Mouse (Mus musculus) retina, postnatal 1 day (tissue): ENCODE results near the gene Rangrf.
"Not testable (repeated sequence)": the region's sequence is repeated elsewhere in the genome, so short reads cannot be mapped to it uniquely, and the experiment has no call there.

Source experiments
- DNase-seq: peaks from one replicate; pipeline ENCODE4 v3.0.0-alpha.2; 2012

Gene Rangrf

DNA sequence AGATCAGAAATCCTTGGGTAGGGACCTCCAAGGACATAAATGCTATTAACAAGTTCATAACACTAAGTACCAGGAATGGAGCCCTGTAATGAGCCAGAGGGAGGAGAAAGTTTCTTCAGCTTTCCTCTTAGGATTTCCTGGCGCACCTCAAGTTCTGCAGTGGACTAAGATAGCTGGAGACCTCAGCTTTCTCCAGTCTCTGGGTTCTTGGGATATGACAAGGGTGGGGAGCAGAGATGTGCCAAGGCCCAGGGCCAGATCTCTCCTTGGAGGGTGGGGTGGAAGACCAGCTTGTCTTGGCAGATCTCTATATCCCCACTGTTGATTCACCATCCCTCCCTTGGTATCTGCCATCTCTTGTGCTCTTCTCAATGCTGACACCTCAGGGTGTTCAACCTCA lies 616 bp upstream of the Rangrf start:
- DNase-seq = no peak

DNA sequence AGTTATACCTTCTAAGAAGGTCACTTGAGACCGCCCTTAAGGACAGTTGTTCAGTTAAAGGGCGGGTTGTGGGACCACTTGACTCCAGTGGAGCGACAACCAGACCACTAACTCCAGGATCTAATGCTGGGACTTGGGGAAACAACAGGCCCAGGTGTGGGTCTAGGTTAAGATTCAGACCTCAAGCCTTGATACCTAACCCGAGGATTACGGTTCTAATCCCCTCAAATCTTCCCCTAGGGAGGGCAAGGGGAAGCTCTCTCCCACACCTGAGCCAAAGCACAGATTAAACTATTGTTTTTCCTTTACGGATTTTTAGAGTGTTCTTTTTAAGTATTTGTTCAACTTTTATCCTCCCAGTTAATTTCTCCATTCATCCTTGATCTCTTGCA lies 930 bp downstream of the Rangrf start:
- DNase-seq = no peak

DNA sequence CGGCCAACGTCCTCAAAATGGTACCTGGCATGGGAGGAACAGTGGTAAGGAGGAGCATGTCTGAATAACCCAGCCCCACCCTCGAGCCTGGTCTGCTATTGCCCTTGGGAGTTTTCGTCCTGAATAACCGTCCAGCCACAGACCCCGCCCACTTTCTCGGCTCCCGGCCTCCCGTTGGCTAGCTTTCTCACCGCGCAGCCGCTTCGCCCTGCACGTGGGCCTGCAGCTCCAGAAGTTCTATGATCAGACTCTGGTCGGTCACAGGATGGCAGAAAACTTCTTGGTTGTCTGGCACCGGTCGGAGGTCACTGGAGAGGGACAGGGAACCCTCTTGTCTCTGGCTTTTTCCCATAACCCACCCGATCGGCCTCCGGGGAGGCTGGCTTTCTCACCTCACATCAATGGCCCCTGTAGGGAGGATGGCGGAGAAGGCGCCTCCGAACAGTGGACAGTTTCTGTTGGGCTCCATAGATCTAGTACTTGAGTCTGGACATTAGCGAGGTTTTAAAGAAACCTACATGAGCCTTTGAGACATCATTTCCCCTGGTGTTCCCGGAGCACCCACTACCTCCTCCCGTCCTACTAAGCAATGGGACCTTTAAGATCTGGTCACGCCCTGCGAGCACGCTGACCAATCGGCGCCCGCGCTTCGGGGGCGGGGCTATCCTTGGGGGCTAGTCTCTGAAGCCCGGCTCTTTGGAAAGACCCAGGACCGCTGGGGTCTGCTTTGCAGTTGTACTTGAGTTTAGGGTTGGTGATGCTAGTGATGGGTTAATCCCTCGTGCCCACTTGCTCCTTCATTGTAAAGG lies 1.5 kb downstream of the Rangrf start:
- DNase-seq = peak; percentile 90

DNA sequence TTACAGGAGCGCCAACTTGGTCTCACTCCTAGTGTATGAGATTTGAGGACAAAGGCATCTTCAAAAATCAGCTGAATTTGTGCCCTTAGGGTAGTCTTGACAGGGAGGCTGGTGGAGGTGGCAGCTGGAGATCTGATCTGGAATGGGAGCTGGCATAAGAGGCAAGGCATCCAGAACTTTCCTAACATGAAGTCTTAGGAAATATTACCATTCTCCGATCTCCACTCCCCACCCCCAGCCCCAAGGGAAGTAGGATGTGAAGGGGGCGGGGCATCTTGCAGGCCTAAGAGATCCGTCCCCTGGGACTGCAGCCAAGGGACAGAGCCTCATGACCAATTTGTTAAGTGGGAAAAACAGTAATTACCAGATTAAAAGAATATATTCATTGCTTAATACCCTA lies 4.8 kb downstream of the Rangrf start:
- DNase-seq = no peak

DNA sequence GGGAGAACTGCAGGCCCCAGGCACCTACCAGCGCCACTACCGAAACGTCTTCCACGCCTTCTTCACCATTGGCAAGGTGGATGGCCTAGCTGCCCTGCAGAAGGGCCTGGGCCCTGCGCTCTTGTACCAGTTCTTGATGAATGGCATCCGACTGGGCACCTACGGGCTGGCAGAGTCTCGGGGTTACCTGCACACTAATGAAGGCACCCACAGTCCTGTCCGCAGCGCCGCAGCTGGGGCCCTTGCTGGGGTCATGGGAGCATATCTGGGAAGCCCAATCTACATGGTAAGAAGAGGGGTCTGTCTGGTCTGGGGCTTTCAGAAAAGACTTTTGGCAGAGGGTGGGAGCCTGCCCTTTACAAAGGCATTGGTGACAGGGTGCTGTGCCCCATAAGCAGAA lies 6.2 kb downstream of the Rangrf start:
- no peak for DNase-seq

DNA sequence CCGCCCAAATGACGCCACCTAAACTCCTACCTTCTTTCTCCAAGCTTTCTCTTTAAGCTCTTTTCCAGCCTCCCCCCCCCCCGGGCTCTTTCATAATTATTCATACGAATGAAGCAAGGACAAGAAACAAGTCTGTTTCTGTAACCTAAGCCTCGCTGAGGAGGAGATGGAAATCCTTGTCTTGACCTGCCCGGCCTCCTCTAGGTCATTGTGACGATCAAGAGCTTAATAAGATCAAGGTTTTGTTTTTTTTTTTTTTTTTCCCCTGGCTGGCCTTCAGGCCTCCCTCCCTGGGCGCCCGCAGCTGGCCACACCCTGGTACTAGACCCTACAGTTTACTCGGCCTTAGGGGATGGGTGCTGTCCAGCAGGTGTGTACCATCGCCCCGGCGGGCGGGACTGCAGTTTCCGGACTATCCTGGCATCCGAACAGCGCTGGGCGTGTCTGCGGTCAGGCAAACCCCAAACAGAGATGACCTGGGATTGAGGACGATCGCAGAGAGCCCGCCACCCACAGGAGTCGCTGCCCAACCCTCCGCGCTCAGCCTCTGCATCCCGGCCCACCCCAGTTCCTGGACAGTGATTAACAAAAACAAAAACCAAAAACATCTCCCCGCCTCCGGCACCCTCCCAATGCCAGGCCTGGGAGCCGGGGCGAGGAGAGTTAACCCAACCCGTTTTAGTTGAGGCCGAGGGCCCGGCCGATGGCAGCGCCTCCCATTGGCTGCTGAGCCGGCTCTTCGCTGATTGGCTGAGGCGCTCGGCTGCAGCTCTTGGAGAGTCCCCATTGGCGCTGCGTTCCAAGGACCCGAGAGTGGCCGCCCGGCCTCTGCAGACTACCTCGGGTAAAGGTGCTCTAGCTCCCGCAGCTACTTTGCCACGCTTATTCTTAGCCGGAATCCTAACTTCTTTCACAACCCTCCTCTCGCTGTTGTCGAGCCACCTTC lies 7.4 kb downstream of the Rangrf start, which contains the start of gene Slc25a35:
TSS of gene Slc25a35 (plus strand) at position 795 of the 946 bp plus-strand sequence.
- peak; percentile 93 for DNase-seq

DNA sequence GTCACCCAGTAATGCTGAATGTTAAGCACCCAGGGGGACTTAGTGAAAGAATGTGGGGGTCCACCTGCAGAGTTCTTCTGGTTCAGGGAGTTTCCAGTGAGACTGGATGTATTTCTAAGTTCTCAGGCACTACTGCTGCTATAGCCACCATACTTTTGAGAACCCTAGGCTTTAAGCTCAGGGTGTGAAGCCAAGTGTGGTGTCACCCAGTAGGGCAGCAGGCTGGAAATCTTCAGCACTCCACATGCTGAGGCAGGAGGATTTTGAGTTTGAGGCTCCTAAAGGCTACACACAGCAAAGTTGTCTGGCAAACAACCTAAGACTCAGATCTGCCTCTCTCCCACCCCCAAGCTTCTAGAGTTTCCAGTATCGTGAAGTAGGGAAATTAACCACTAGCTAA lies 8.4 kb downstream of the Rangrf start:
- DNase-seq = no peak

DNA sequence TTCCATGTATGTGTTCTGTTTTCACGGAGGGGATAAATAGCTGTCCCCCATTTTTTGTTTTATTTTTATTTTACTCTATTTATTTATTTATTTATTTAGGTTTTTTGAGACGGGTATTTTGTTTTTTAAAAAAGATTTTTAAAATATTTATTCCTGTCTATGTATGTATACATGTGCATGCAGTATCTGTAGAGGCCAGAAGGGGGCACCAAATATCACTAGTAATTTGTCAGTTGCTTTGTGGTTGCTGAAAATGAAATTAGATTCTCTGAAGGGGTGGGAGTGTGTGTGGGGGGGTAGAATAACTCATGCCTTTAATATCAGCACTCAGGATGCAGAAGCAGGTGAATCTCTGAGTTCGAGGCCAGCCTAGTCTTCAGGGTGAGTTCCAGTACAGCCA lies 9.1 kb downstream of the Rangrf start:
- peak; percentile 78 for DNase-seq

DNA sequence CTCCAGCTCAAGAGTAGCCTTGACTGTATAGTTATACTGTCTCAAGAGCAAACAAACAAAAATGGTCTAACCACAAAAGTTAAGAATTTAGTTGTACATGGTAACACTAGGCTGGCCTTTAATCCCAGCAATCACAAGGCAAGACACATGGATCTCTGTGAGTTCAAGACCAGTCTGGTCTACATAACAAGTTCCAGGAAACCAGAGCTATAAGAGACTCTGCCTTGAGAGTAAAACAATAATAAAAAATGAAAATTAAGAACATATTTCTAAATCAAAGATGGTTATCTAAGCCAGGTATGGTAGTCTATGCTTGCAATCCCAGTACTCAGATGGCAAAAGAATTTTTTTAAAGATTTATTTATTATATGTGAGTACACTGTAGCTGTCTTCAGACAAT lies 9.9 kb downstream of the Rangrf start:
- DNase-seq = no peak

DNA sequence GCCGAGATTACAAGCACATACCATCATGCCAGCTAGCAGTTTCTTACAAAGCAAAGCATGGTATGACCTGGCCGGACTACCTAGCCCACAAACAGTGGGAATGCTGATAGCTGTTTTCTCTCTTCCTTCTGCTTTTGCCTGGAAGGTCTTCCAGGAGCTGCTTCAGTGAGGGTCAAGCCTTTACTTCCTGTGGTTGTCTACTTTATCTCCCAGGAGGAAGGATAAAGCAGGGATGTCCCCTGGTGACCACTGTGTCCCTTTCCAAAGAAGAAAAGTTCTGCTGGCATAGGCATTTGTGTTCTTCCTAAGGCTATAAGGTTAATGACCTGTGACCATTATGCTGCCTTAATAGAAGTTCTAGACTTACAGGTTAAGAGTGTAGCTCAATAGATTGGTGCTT lies 11.6 kb downstream of the Rangrf start:
- no peak for DNase-seq

DNA sequence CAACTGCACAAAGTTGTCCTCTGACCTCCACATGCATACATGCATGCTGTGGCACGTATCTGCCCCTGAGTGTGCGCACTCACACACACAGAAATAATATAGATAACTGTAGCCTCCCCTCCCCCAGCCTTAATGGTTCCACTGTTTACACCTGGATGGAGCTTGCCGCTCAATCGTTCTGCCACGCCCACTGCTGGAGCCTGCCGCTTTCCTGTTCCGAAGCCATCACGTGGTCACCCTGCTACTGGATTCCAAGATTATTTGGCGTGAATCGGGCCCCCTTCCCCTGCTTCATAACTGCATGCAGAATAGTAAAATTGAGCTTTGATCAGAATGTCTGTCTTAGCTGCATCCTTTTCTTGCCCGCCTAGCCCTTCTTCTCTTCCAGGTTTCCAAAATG lies 12.8 kb downstream of the Rangrf start:
- not testable (repeated sequence) for DNase-seq

DNA sequence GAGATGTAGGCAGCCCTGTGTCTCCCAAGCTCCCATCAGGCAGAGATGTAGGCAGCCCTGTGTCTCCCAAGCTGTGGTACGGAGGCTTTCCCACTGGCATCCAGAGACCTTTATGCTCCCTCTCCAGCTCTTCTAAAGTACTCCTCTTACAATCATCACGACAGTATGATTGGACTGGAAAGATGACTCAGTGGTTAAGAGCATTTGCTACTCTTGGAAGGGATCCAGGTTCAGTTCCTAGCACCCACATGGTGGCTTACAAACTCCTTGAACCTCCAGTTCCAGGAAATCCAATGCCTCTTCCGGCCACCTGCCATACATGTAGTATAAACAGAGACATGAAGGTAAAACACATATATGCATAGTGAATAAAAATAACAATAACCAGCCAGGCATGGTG lies 13.4 kb downstream of the Rangrf start:
- DNase-seq = no peak

DNA sequence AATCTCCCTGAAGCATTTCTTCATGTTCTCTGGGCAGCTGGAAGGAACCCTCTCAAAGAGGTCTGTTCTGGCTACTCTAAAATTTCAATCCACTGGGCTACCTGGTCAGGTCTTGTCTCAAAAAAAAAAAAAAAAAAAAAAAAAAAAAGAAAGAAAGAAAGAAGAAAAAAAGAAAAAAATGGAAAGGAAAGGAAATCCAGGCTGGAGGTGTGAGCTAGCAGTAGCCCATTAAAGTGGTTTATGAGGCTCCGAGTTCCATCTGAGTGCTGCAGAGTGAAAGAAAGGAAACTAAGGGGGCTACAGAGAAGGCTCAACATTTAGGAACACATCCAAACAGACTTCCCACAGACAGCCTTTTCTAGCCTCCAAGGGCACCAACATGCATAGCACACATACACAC lies 17.0 kb downstream of the Rangrf start:
- DNase-seq = no peak

DNA sequence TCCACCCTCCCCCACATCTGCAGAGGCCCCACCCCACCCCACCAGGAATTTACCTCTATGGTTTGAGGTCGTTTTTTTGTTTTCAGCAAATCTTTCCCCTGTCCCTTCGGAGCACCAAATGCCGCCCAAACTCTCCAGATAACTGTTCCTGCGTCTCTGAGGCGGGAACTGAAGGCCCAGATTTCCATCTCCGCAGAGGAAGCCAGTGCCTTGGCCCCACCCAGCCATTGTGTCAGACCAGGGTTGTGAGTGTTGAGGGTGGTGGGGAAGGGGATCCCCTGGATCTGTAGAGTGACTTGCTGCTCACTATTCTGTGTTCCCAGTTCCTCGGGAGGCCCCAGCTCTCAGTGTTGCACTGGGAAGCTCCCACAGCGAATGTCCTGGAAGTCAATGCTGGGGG lies 17.7 kb downstream of the Rangrf start, which contains the start of gene Arhgef15:
TSS of gene Arhgef15 (minus strand) at position 173 of the 400 bp plus-strand sequence.
- DNase-seq = no peak

DNA sequence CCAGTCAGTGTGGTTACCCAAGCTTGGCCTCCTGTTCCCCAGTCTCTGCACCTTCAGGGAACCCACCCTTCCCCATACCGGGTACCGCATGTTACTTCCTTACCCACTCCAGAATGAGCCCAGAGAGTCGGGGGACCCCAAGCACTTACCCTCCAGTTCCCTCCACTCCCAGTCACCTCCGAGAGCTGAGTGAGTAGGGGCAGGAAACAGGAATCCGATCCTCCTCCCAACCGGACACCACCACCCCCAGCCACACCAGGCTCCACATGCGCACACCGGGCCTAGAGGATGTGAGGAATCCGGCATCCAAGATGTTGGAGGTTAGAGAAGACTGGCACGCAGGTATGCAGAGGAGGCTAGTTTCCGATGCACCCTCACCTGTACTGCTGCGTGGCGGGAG lies 18.3 kb downstream of the Rangrf start:
- DNase-seq = no peak

DNA sequence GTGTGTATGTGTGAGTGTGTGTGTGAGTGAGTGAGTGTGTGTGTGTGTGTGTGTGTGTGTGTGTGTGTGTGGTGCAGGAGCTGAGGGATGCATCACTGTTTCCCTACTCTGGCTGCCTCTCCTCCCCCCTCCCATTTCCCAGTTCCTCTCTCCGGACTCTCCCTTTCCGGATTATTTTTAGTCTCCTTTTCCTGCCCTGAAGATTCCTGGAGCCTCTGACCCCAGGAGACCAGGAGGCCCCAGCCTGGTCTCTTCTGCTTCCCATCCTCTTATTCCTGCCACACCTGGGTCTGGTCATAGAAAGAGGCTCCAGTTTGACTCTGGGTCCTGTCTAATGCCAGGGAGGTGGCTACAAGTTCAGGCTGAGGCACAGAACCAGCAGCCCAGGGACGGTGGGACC lies 18.9 kb downstream of the Rangrf start:
- DNase-seq = no peak

DNA sequence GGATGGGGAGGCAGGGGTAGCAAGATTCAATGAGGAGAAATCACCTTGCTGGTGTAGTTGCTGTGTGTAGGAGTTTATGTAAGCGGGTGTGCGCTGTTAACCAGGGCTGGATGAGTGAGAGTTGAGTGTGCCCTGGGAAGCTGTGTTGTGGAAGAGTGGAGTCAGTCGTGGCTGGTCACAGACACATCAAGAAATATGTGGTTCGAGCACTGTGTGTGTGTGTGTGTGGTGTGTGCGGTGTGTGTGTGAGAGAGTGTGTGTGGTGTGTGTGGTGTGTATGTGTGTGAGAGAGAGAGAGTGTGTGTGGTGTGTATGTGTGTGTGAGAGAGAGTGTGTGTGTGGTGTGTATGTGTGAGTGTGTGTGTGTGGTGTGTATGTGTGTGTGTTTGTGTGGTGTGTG lies 19.5 kb downstream of the Rangrf start:
- no peak for DNase-seq

DNA sequence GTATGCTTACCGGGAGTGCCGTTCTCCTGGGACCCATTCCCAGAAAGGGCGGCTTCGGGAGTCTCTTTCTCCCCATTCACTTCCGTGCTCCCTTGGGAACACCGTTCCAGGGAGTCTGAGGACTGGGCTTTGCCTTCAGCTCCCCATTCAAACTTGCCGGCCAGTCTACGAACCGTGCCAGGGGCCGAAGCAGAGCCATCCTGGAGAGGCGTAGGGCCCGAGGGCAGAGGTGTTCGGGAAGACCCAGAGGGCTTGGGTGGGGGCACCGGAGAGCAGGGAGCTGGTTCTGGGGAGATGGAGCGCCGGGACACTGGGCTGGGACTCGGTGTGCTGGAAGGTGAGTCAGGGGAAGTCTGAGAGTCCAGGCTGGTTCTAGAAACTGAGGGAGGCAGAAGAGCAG lies 20.6 kb downstream of the Rangrf start:
- DNase-seq = peak; percentile 42

DNA sequence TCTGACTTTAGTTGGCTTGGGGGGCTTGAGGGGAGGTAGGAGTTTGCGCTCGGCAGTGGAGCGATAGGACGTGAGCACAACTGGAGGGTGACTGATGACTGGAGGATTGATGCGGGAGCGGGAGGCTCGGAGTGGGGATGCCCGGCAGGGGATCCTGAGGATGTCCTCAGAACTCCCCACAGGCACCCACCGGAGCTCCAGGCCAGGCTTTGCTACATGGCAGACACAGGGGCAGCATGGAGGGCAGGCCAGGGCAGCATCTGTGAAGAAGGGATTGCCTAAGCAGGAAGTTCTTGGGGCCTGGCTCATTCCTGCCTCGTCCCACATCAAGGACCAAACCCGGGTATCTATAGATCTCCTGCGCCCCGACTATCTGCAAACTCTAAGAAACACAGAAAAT lies 21.1 kb downstream of the Rangrf start:
- DNase-seq = peak; percentile 21

DNA sequence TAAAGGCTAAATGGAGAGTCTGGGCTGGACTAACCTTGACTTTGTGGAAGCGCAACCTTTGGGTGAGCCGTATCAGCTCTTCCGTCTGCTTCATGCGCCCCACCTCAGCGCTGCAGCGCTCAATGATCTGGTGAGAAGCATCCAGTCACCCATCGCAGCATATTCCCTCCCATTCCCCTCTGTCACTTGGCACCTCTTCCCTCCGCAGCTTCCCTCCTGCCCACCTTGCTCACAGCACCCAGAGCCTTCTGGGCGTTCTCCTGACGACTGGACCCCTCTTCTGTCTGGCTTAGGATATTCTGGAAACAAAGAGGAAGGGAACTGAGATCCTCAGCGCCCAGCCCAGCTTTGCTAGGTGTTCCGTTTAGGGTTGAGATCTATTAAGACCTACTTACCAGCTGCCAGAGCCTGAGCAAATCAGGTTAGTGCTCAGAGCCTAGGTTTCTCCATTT lies 27.4 kb downstream of the Rangrf start:
- DNase-seq = peak; percentile 79

DNA sequence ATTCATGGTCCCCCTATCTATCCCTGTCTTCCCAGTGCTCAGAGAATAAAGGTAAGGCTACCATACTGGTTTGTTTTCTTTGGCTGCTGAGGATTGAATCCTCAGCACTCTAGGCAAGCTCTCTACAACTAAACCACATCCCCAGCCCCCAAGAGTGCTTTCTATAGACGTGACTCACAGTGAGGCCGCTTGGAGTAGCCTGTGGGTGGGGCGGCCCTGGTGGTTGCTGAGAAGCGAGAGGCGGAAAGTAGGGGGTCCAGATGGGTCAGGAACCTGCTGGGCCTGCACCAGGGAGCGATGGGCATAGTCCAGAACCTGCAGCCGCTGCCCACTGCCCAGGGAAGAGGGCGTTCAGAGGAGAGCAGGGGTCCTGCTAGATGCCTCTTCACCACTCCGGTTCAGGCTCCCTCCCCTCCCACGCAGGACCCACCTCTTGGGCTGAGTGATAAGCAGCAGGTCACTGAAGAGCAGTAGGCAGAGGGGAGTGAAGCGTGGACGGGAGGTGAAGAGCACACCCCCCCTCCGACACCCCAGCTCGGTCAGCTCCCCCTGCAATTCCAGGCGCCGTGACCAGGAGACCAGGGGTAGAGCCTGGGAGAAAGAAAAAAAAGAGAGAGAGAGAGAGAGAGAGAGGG lies 28.1 kb downstream of the Rangrf start:
- peak; percentile 62 for DNase-seq

DNA sequence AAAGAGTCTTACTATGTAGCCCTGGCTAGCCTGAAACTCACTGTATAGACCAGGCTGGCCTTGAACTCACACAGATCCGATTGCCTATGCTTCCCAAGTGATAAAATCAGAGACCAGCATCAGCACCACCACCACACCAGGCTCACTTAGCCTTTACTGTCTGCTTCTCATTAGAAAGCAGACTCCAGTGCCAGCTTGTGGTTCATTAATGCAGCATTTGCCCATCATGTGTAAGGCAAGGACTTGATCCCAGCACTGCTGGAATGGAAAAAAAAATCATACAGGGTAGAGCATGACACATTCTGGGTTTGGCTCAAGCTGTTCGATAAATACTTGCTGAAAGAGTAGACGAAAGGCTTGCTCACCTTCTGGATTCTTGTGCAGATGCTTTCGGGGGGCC lies 29.0 kb downstream of the Rangrf start:
- DNase-seq = no peak

DNA sequence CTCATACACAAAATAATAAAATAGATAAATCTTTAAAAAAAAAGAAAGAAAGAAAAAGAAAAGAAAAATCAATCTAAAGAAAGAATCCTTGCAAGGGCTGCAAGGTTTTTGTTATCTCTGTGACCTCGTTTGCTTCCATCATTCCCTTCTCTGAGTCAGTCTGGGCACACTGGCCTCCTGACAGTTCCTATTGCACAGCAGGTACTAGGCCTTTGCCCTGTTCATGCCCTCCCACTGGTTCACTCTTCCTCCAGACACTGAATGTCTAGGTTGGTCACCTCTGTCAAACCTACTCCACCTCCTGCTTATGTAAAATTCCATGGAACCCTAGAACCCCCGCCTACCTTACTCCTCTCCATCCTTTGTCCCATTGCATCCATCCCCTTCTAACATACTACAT lies 29.7 kb downstream of the Rangrf start:
- no peak for DNase-seq
